Mouse (Mus musculus) liver, embryonic 12.5 days (tissue): ENCODE results near the gene Sestd1. TPM values are rescaled to one million over a fixed set of nuclear protein-coding genes. Genes with fewer than 3 reads are reported as not detected.

Experiments
- ATAC-seq: fragments of 200-750 bp; cut with Nextera tagmentation; 2 replicates; pipeline ENCODE4 v1.8.0; 2017; ENCODE audit warnings: moderate number of reproducible peaks, mild to moderate bottlenecking, moderate library complexity
- H3K27ac ChIP-seq: fragments of 300-500 bp; sonication (generic); 2 replicates; pipeline ENCODE4 v1.5.1; 2016; ENCODE audit warnings: mild to moderate bottlenecking
- H3K27me3 ChIP-seq: fragments of 300-500 bp; sonication (generic); replicated peaks from 2 replicates; pipeline ENCODE4 v1.6.1; 2016; ENCODE audit warnings: mild to moderate bottlenecking, moderate library complexity
- H3K36me3 ChIP-seq: fragments of 300-500 bp; sonication (generic); 2 replicates; pipeline ENCODE4 v1.6.1; 2016; ENCODE audit warnings: mild to moderate bottlenecking, moderate library complexity
- H3K4me1 ChIP-seq: fragments of 300-500 bp; sonication (generic); 2 replicates; pipeline ENCODE4 v1.6.1; 2016
- H3K4me2 ChIP-seq: fragments of 300-500 bp; sonication (generic); 2 replicates; pipeline ENCODE4 v1.6.1; 2016; ENCODE audit warnings: mild to moderate bottlenecking, moderate library complexity
- H3K4me3 ChIP-seq: fragments of 300-500 bp; sonication (generic); 2 replicates; pipeline ENCODE4 v1.5.1; 2016; ENCODE audit warnings: mild to moderate bottlenecking, moderate library complexity
- H3K9ac ChIP-seq: fragments of 300-500 bp; sonication (generic); 2 replicates; pipeline ENCODE4 v1.6.1; 2016; ENCODE audit warnings: mild to moderate bottlenecking, moderate library complexity
- H3K9me3 ChIP-seq: fragments of 300-500 bp; sonication (generic); replicated peaks from 2 replicates; pipeline ENCODE4 v1.6.1; 2016; ENCODE audit warnings: mild to moderate bottlenecking, moderate library complexity
- WGBS: fragments of 180-500 bp; shearing (Covaris S2); methylation state at CpG from one replicate; pipeline ENCODE4 v1.1.7; 2016; ENCODE audit not compliant: insufficient replicate concordance; 5-methylcytosine and 5-hydroxymethylcytosine counted together
- polyA plus RNA-seq: library from polyadenylated mRNA; unstranded; fragments of >200 nt; fragmentation: Nextera tagmentation; extraction: Ambion mirVana; gene quantifications from 2 replicates; pipeline ENCODE4 v1.2.1, GENCODE M21; 2016

The Sestd1 gene
- polyA plus RNA-seq, 1 experiment from 2014 or later, result 2.3 TPM

- WGBS, result 19% methylated on average over 2 of the region's 2 CpGs
- Histone ChIP-seq H3K4me2 (peak overlapping the region; percentile 59), H3K4me3 (no peak overlapping the region), H3K4me1 (peaks cover 47% of the 10 kb centered on the region), H3K27me3 (no peaks in the 10 kb centered on the region), H3K9me3 (no peaks in the 10 kb centered on the region), H3K27ac (peak overlapping the region; percentile 82), H3K9ac (0 out of 2 replicates have a peak overlapping the region, but pooled peaks have one; percentile 18), H3K36me3 (no peaks in the 10 kb centered on the region)
- ATAC-seq, result peak; percentile 92
Observed at GRCm38 (mm10) chr2:77177472-77177871, 102.9 kb downstream of the Sestd1 start.

GRCm38 (mm10) chr2:77176413-77176812 is 104.0 kb downstream of the Sestd1 start:
- peaks cover 9% of the 10 kb centered on the region; the same call in 1 of the 2 replicates for H3K27me3 ChIP-seq
- peaks cover 56% of the 10 kb centered on the region for H3K4me1 ChIP-seq
- WGBS, result 19% methylated on average over 10 of the region's 10 CpGs
- no peaks in the 10 kb centered on the region for H3K9me3 ChIP-seq
- peak; percentile 86 for ATAC-seq
- H3K27ac ChIP-seq, result peak overlapping the region; percentile 82
- peak overlapping the region; percentile 7; the same call in 1 of the 2 replicates for H3K4me3 ChIP-seq
- H3K4me2 ChIP-seq, result peak overlapping the region; percentile 59
- H3K9ac ChIP-seq, result peak overlapping the region; percentile 46; the same call in 1 of the 2 replicates
- no peaks in the 10 kb centered on the region for H3K36me3 ChIP-seq

GRCm38 (mm10) chr2:77175411-77175810 is 105.0 kb downstream of the Sestd1 start:
- H3K27me3 ChIP-seq, result peaks cover 9% of the 10 kb centered on the region; the same call in 1 of the 2 replicates
- H3K27ac ChIP-seq, result no peak overlapping the region
- H3K4me2 ChIP-seq, result no peak overlapping the region
- no peak overlapping the region for H3K9ac ChIP-seq
- no peaks in the 10 kb centered on the region for H3K9me3 ChIP-seq
- H3K4me3 ChIP-seq, result no peak overlapping the region
- WGBS, result 53% methylated on average over 7 of the region's 7 CpGs
- no peaks in the 10 kb centered on the region for H3K36me3 ChIP-seq
- H3K4me1 ChIP-seq, result peaks cover 66% of the 10 kb centered on the region
- ATAC-seq, result no peak

GRCm38 (mm10) chr2:77174313-77174712 is 106.1 kb downstream of the Sestd1 start:
- Histone ChIP-seq H3K36me3 (no peaks in the 10 kb centered on the region), H3K4me3 (no peak overlapping the region), H3K9me3 (no peaks in the 10 kb centered on the region), H3K9ac (no peak overlapping the region), H3K27me3 (peaks cover 9% of the 10 kb centered on the region; the same call in 1 of the 2 replicates), H3K27ac (no peak overlapping the region), H3K4me2 (no peak overlapping the region), H3K4me1 (peaks cover 68% of the 10 kb centered on the region)
- WGBS, result 77% methylated on average over 2 of the region's 2 CpGs
- no peak for ATAC-seq

GRCm38 (mm10) chr2:77173821-77174220 is 106.6 kb downstream of the Sestd1 start:
- Histone ChIP-seq H3K27me3 (peaks cover 9% of the 10 kb centered on the region; the same call in 1 of the 2 replicates), H3K9ac (no peak overlapping the region), H3K4me2 (no peak overlapping the region), H3K27ac (no peak overlapping the region), H3K9me3 (no peaks in the 10 kb centered on the region), H3K4me1 (peaks cover 63% of the 10 kb centered on the region), H3K36me3 (no peaks in the 10 kb centered on the region), H3K4me3 (no peak overlapping the region)
- no peak for ATAC-seq
- 75% methylated on average over 6 of the region's 6 CpGs for WGBS

GRCm38 (mm10) chr2:77173366-77173765 is 107.0 kb downstream of the Sestd1 start:
- 68% methylated on average over 6 of the region's 6 CpGs for WGBS
- H3K27ac ChIP-seq, result no peak overlapping the region
- H3K9ac ChIP-seq, result no peak overlapping the region
- ATAC-seq, result no peak
- peaks cover 60% of the 10 kb centered on the region for H3K4me1 ChIP-seq
- H3K27me3 ChIP-seq, result peaks cover 9% of the 10 kb centered on the region; the same call in 1 of the 2 replicates
- H3K4me3 ChIP-seq, result no peak overlapping the region
- no peak overlapping the region for H3K4me2 ChIP-seq
- H3K9me3 ChIP-seq, result no peaks in the 10 kb centered on the region
- H3K36me3 ChIP-seq, result no peaks in the 10 kb centered on the region

- Histone ChIP-seq H3K27me3 (peaks cover 9% of the 10 kb centered on the region; the same call in 1 of the 2 replicates), H3K4me3 (no peak overlapping the region), H3K36me3 (no peaks in the 10 kb centered on the region), H3K27ac (no peak overlapping the region), H3K4me1 (peaks cover 49% of the 10 kb centered on the region), H3K9me3 (no peaks in the 10 kb centered on the region), H3K9ac (no peak overlapping the region), H3K4me2 (peak overlapping the region; percentile 83; the same call in 1 of the 2 replicates)
- no peak for ATAC-seq
- 63% methylated on average over 10 of the region's 10 CpGs for WGBS
Observed at GRCm38 (mm10) chr2:77172241-77172671, 108.1 kb downstream of the Sestd1 start.

- H3K4me3 ChIP-seq, result peak overlapping the region; percentile 10; the same call in 1 of the 2 replicates
- no peaks in the 10 kb centered on the region for H3K36me3 ChIP-seq
- peak overlapping the region; percentile 83 for H3K4me2 ChIP-seq
- H3K27ac ChIP-seq, result no peak overlapping the region
- no peaks in the 10 kb centered on the region for H3K9me3 ChIP-seq
- peaks cover 9% of the 10 kb centered on the region; the same call in 1 of the 2 replicates for H3K27me3 ChIP-seq
- ATAC-seq, result no peak
- peaks cover 43% of the 10 kb centered on the region for H3K4me1 ChIP-seq
- 44% methylated on average over 23 of the region's 23 CpGs for WGBS
- H3K9ac ChIP-seq, result no peak overlapping the region
Observed at GRCm38 (mm10) chr2:77171444-77172240, 108.8 kb downstream of the Sestd1 start.

GRCm38 (mm10) chr2:77170633-77171105 is 109.7 kb downstream of the Sestd1 start, which contains the start of gene Ccdc141:
Gene Ccdc141 (minus strand): TSS chr2:77170636.
- Histone ChIP-seq H3K27me3 (peaks cover 9% of the 10 kb centered on the region; the same call in 1 of the 2 replicates), H3K36me3 (no peaks in the 10 kb centered on the region), H3K4me3 (peak within 1 kb of the TSS; percentile 59), H3K9me3 (no peaks in the 10 kb centered on the region), H3K4me2 (peak within 1 kb of the TSS; percentile 83), H3K9ac (peak within 1 kb of the TSS; percentile 61), H3K27ac (no peak within 1 kb of the TSS), H3K4me1 (peaks cover 33% of the 10 kb centered on the region)
- 8% methylated on average over 4 of the region's 6 CpGs for WGBS
- no peak; the same call in 1 of the 2 replicates for ATAC-seq

- Histone ChIP-seq H3K4me1 (peaks cover 28% of the 10 kb centered on the region), H3K36me3 (no peaks in the 10 kb centered on the region), H3K4me2 (peak overlapping the region; percentile 83), H3K27ac (no peak overlapping the region), H3K9ac (peak overlapping the region; percentile 61), H3K9me3 (no peaks in the 10 kb centered on the region), H3K4me3 (peak overlapping the region; percentile 59), H3K27me3 (peaks cover 9% of the 10 kb centered on the region; the same call in 1 of the 2 replicates)
- 4% methylated on average over 21 of the region's 21 CpGs for WGBS
- ATAC-seq, result peak; percentile 63
Observed at GRCm38 (mm10) chr2:77169916-77170632, 110.3 kb downstream of the Sestd1 start.

GRCm38 (mm10) chr2:77169218-77169617 is 111.2 kb downstream of the Sestd1 start:
- peak overlapping the region; percentile 59; the same call in 1 of the 2 replicates for H3K4me3 ChIP-seq
- no peaks in the 10 kb centered on the region for H3K36me3 ChIP-seq
- no peak overlapping the region for H3K9ac ChIP-seq
- H3K27me3 ChIP-seq, result peaks cover 9% of the 10 kb centered on the region; the same call in 1 of the 2 replicates
- 75% methylated on average over 4 of the region's 4 CpGs for WGBS
- peaks cover 28% of the 10 kb centered on the region for H3K4me1 ChIP-seq
- H3K9me3 ChIP-seq, result no peaks in the 10 kb centered on the region
- ATAC-seq, result no peak
- peak overlapping the region; percentile 83; the same call in 1 of the 2 replicates for H3K4me2 ChIP-seq
- no peak overlapping the region for H3K27ac ChIP-seq
